Mouse (Mus musculus): ENCODE measurements around the gene Bmper. TPM values are rescaled to one million over a fixed set of nuclear protein-coding genes. Genes with fewer than 3 reads are reported as not detected.
A peak's percentile ranks its signal among the peaks of the same experiment; 100 is the strongest.

Bmper gene
- total RNA-seq (2021) = 1 to 10 TPM; 4.8 to 6.6 TPM

GRCm38 (mm10) chr9:23222841-23223548 is at the start of gene Bmper:
Gene Bmper, plus strand, starts transcription at chr9:23223076.
- intact Hi-C loops (cut with DNase I) = no loop called here
- peak in 1 of 2 experiments; percentile 77 for DNase-seq (ENCODE audit: extremely low spot score in 1 of 2, low spot score in 2 of 2)

- DNase-seq (ENCODE audit: extremely low spot score in 1 of 2, low spot score in 2 of 2) = peak in 1 of 2 experiments; percentile 12
- intact Hi-C loops (cut with DNase I) = no loop called here
Observed at GRCm38 (mm10) chr9:23177476-23177875, 45.4 kb upstream of the Bmper start.

GRCm38 (mm10) chr9:23187181-23187580 is 35.7 kb upstream of the Bmper start:
- intact Hi-C loops (cut with DNase I) = no loop called here

GRCm38 (mm10) chr9:23188136-23188535 is 34.7 kb upstream of the Bmper start:
- intact Hi-C loops (cut with DNase I) = no loop called here
- no peak for DNase-seq (ENCODE audit: extremely low spot score in 1 of 2, low spot score in 2 of 2)

More at GRCm38 (mm10) chr9:23187181-23187580, 35.7 kb upstream of the Bmper start:
- no peak for DNase-seq (ENCODE audit: extremely low spot score in 1 of 2, low spot score in 2 of 2)

GRCm38 (mm10) chr9:23190950-23191349 is 31.9 kb upstream of the Bmper start:
- no peak for DNase-seq (ENCODE audit: extremely low spot score in 1 of 2, low spot score in 2 of 2)
- intact Hi-C loops (cut with DNase I) = no loop called here

GRCm38 (mm10) chr9:23191431-23191830 is 31.4 kb upstream of the Bmper start:
- intact Hi-C loops (cut with DNase I) = no loop called here
- DNase-seq (ENCODE audit: extremely low spot score in 1 of 2, low spot score in 2 of 2) = no peak

- no peak for DNase-seq (ENCODE audit: extremely low spot score in 1 of 2, low spot score in 2 of 2)
Observed at GRCm38 (mm10) chr9:23192567-23193331, 30.1 kb upstream of the Bmper start.

GRCm38 (mm10) chr9:23198996-23199395 is 23.9 kb upstream of the Bmper start:
- intact Hi-C loops (cut with DNase I) = no loop called here
- DNase-seq (ENCODE audit: extremely low spot score in 1 of 2, low spot score in 2 of 2) = no peak

More at GRCm38 (mm10) chr9:23192567-23193331, 30.1 kb upstream of the Bmper start:
- intact Hi-C loops (cut with DNase I) = no loop called here

- intact Hi-C loops (cut with DNase I) = no loop called here
- no peak for DNase-seq (ENCODE audit: extremely low spot score in 1 of 2, low spot score in 2 of 2)
Observed at GRCm38 (mm10) chr9:23199841-23200240, 23.0 kb upstream of the Bmper start.

GRCm38 (mm10) chr9:23200828-23201227 is 22.0 kb upstream of the Bmper start:
- no peak for DNase-seq (ENCODE audit: extremely low spot score in 1 of 2, low spot score in 2 of 2)

GRCm38 (mm10) chr9:23202431-23202830 is 20.4 kb upstream of the Bmper start:
- intact Hi-C loops (cut with DNase I) = no loop called here
- no peak for DNase-seq (ENCODE audit: extremely low spot score in 1 of 2, low spot score in 2 of 2)

More at GRCm38 (mm10) chr9:23200828-23201227, 22.0 kb upstream of the Bmper start:
- intact Hi-C loops (cut with DNase I) = no loop called here

GRCm38 (mm10) chr9:23204339-23205288 is 18.3 kb upstream of the Bmper start:
- DNase-seq (ENCODE audit: extremely low spot score in 1 of 2, low spot score in 2 of 2) = peak in 1 of 2 experiments; percentile 23
- intact Hi-C loops (cut with DNase I) = no loop called here

- intact Hi-C loops (cut with DNase I) = no loop called here
Observed at GRCm38 (mm10) chr9:23205304-23205703, 17.6 kb upstream of the Bmper start.

GRCm38 (mm10) chr9:23205757-23206156 is 17.1 kb upstream of the Bmper start:
- intact Hi-C loops (cut with DNase I) = no loop called here
- no peak for DNase-seq (ENCODE audit: extremely low spot score in 1 of 2, low spot score in 2 of 2)

More at GRCm38 (mm10) chr9:23205304-23205703, 17.6 kb upstream of the Bmper start:
- no peak for DNase-seq (ENCODE audit: extremely low spot score in 1 of 2, low spot score in 2 of 2)

GRCm38 (mm10) chr9:23206181-23206580 is 16.7 kb upstream of the Bmper start:
- intact Hi-C loops (cut with DNase I) = no loop called here
- no peak for DNase-seq (ENCODE audit: extremely low spot score in 1 of 2, low spot score in 2 of 2)

GRCm38 (mm10) chr9:23212303-23212702 is 10.6 kb upstream of the Bmper start:
- intact Hi-C loops (cut with DNase I) = loop anchor here (2.0 to 10.0 kb wide), 2 partner anchors 186 to 508 kb away; no protein-coding TSS in a partner anchor
- peak; percentile 71 to 78 for DNase-seq (ENCODE audit: extremely low spot score in 1 of 2, low spot score in 2 of 2)

GRCm38 (mm10) chr9:23219754-23220153 is 3.1 kb upstream of the Bmper start:
- DNase-seq (ENCODE audit: extremely low spot score in 1 of 2, low spot score in 2 of 2) = peak in 1 of 2 experiments; percentile 34
- intact Hi-C loops (cut with DNase I) = loop anchor here (10.0 kb wide), 1 partner anchor 515 kb away; no protein-coding TSS in a partner anchor

GRCm38 (mm10) chr9:23221976-23222375 is 900 bp upstream of the Bmper start:
- intact Hi-C loops (cut with DNase I) = no loop called here

GRCm38 (mm10) chr9:23222492-23222840 is 410 bp upstream of the Bmper start:
- intact Hi-C loops (cut with DNase I) = no loop called here
- peak in 1 of 2 experiments; percentile 31 for DNase-seq (ENCODE audit: extremely low spot score in 1 of 2, low spot score in 2 of 2)

More at GRCm38 (mm10) chr9:23221976-23222375, 900 bp upstream of the Bmper start:
- DNase-seq (ENCODE audit: extremely low spot score in 1 of 2, low spot score in 2 of 2) = no peak
